Mouse (Mus musculus): ENCODE data around the gene Galnt10.

Gene Galnt10

DNA sequence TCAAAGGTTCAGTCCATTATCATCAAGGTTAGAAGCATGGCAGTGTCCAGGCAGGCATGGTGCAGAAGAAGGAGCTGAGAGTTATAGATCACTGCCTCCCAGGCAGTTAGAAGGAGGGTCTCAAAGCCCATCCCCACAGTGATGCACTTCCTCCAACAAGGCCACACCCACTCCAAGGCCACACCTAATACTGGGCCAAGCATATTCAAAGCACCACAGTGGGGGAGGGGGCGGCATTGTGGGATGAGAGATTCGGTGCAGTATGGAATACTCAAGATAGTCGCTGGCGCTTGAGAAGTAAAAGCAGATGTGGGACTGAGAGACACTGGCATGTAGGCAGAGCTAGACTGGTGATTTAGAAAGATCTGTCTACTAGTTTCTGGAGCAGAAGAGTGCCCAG lies 14.9 kb downstream of the Galnt10 start:
- no peak for DNase-seq (ENCODE audit: low spot score)

DNA sequence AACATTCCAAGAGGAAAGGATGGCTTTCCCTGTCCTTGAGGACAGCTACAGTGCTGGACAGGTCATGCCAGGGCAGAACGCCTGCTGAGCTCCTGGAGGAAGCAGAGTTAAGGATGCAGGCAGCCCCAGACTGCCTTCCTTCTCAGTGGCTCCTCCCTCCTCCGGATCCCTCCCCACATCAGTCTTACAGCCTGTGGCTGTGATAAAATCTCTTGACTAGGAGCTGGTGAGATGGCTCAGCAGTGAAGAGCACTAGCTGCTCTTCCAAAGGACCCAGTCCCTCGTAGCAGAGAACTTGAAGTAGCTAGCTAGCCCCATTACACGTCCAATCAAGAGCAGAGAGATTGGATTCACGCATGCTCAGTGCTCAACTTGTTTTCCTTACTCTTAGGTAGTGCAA lies 15.6 kb downstream of the Galnt10 start:
- no peak for DNase-seq (ENCODE audit: low spot score)

DNA sequence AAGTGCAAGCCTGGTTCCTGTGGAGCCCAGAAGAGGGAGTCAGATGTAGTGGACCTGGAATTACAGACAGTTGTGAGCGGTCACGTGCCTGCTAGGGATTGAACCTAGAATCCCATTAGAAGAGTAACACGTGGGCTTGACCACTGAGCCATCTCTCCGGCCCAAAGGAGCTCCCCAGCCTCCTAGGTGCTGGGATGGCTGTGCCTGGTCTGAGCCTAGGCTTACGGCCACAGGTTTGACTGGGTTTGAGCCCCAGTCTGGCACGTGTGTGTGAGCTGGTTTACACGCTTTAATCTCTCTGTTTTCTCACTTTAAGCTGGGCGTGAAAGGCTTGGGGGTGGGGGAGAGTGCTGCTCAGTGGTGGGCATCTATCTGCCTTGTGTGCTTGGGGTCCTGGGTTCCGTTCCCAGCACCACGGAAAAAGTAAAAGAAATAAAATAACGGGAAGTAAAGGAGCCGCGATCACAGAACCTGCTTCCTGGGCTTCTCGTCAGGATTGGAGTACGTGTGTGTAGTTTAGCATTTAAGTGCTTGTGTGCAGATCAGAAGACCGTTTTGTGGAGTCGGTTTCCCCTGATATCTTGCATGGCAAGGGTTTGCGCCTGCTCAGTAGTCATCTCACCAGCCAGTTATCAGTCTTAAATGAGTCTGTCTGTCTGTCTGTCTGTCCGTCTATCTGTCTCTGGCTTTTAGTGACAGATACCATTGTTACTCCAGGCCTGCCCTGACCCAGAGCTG lies 16.4 kb downstream of the Galnt10 start:
- DNase-seq (ENCODE audit: low spot score) = no peak

DNA sequence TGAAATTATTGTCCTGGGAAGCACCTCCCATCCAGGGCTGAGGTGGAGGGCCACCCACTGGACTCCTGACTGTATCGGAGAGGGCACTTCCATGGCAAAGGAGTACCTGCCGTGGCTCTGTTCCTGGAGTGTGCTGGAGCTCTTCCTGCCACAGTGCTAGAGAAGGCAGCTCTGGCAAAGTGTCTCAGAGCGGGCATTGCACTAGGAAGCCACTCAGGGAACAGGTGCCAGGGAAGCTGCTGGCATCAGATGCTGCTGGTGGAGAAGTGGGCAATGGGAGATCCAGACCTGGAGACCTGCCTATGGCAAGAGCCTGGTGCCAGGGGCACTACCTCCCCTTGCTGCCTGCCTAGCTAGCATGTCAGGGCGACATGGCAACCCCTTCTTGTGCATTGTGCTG lies 17.0 kb downstream of the Galnt10 start:
- no peak for DNase-seq (ENCODE audit: low spot score)

DNA sequence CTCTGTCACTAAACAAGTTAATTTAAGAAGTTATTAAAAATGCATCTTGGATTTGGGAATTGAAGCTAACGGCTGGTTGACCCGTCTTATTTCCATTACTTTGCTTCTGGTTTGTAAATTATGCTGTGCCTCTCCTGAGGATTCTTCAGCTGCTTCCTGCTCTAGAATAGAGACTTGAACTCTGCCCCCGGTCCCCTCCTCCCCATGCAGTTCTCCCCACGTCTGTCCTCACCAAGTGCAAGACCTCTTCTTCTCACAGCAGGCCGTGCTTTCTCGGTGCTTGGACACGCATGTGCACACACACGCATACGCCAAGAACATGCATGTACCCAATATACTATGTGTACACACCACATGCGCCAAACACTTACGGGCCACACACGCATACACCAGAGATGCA lies 18.0 kb downstream of the Galnt10 start:
- no peak for DNase-seq (ENCODE audit: low spot score)

DNA sequence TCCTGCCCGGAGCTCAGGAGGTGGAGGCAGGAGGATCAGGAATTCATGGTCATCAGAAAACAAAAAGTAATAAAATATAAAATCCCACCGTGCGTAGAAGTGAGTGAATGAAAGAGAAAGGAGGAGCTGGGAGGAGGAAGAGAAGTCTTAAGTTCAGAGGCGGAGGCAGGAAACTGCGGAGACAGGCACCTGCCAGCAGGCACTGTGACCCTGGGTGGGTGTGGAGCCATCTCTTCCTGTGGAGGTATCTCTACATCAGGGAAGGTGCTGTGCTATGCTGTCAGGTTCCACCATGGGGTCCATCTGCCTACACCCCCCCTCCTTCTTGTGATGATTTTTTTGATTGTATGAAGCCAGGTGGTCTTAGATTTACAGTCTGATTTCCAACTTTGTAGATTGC lies 19.5 kb downstream of the Galnt10 start:
- DNase-seq (ENCODE audit: low spot score) = no peak

DNA sequence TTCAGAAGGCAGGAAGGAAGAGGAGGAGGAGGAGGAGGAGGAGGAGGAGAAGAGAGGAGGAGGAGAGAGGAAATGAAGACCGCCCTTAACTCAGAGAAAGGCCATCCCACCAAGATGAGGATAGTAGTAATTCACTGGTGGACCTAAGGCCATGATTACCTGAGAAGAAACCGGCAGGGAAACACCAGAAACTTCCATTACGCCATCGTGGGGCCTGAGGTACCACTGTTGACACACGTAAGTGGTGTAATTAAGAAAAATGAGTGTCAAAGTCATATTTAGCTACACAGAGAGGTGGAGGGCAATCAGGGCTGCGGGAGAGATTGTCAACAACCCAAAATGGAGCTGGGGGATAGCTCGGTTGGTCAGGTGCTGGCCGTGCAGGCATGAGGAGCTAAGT lies 23.0 kb downstream of the Galnt10 start:
- no peak for DNase-seq (ENCODE audit: low spot score)

DNA sequence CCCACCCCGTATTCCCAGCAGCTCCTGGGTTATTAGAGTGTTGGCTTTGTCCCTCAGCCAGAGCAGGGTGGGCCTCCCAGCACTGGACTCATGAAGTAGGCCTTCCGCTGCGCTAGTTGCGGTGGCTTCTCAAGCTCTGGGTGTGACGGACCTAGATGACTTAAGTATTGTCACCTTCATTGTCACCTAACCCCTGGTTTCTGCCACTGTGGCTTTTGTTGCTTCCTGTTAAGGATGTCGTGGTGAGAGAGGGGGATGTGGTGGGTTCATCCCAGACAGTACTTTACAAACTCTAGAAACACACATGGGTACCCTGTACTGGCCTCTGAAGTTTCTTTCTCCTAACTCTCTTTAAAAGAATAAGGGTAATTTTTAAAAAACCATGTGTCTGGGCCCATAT lies 24.3 kb downstream of the Galnt10 start:
- no peak for DNase-seq (ENCODE audit: low spot score)

DNA sequence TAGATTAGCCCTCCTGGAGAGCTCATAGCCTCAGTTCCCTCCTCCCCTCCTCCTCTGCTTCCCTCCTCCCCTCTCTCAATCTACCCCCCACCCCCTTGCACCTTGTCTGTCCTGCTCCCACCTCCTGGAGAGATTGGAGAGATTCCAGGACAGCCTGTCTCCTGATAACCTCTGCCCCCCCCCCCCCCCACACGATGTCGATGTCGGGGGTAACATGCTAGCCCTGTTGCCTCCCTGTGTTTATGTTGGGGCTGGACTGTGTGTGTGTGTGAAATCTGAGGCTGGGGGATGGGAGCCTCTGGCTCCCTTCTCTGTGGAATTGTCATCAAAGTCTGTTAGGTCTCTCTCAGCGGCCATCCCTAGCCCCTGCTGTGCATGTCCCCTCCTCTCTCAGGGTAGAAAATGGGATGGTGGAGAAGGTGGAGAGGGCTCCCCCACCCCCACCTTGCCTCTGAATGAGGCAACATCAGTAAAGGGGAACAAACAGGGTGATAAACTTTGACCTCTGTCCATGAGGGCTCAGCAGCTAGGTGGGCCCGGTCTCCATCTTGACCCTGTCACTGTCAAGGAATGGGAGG lies 26.0 kb downstream of the Galnt10 start:
- no peak for DNase-seq (ENCODE audit: low spot score)

DNA sequence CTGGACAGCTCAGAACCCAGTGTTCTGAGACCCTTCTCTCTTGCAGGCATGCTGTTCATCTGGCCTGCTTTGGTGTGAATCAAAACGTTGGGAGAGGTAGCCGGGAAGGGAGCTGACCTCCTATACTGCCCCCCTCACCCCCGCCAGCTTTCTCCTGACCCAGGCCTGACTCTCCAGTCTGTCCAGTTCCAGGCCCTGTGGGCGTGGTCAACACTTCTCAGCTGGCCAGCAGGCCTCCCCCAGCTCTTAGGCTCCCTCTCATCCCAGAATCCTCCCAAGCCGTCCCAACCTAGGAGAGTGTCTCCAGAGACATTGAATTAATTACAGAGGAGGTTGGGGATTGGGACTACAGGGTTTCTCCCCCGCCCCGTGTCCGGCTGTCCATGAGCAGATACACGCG lies 26.6 kb downstream of the Galnt10 start:
- DNase-seq (ENCODE audit: low spot score) = no peak

DNA sequence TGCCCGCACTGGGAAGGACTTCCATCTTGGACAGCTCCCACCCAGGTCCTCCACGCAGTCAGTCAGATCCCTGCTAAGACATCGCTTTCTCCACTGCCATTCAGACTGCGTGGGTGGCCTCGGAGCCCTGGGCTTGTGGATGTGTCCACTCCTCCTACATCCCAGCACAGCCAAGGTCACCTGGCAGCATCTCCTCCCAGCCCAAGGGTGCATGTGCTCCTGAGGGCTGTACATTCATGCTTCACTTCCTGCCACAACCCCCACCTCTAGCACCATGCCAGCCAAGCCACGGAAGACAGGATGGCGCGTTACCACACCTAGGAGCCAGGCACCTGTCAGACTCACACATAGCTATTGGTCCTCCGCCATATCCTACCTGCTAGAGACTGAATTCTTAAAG lies 27.8 kb downstream of the Galnt10 start:
- DNase-seq (ENCODE audit: low spot score) = no peak

DNA sequence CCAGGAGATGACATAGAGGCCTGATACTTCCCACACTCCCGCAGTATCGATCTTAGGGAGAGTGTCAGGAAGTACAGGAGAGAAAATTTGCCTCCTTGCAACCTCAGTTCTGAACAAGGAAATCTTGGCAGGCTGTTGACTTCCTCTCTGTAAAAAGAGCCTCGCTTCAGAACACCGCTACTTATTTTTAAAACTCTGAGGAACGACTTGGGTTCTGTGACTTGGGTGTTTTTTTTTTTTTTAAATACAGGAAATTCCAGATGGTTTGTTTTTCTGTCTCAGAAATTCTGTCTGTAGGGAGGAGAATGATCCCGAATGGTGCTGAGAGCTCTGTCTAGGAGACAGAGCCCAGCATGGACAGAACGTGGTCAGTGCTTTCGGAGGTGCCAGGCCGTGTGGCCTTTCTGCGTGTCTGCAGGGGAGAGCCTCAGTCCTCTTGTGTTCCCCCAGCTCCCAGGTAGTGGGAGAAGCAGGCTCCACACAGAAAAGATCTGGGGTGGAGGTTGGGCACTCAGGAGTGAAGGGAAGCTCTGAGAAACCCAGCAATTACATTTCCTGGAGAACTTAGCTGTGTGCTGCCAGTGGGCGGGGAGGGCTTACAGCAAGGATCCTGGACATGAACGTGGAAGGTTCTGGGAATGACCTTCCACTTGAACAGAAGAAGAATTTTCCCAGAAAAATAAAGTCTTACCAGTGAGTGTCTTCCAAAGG lies 28.9 kb downstream of the Galnt10 start:
- peak; percentile 34 for DNase-seq (ENCODE audit: low spot score)

DNA sequence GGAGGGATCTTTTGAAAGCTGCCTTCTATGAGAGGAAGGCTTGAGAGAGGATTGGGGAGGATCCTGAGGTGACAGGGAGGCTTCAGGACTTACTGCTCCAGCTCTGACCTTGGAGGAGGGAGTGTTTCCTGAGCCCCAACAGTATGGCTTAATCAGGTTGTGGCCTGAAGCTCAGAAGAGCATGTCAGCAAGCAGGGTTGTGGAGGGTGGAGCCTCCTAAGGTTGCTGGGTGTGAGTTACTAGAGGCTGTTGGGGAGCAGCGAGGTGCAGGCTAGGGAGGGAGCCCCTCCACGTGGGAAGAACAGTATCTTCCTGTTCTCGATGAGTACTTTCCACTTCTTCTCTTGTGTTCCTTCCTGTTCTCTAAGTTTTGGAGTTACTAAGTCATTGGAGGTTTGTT lies 32.0 kb downstream of the Galnt10 start:
- no peak for DNase-seq (ENCODE audit: low spot score)

DNA sequence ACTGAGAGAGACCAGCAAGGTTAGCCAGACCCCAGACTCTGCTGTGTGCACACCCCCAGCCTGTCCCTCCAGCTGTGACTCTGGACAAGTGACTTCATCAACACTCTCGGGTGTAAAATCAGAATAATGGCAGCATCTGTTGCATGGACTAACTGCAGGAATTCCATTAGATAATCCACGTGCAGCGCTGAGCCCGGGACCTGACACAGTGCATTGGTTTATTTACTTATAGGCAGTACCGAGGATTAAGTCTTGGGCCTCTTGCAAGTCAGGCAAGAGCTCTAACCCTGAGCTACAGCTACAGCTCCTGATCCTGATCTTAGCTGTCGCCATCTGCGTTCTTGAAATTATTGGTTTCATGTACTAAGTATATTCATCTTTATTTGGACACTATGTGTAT lies 37.3 kb downstream of the Galnt10 start:
- DNase-seq (ENCODE audit: low spot score) = no peak

DNA sequence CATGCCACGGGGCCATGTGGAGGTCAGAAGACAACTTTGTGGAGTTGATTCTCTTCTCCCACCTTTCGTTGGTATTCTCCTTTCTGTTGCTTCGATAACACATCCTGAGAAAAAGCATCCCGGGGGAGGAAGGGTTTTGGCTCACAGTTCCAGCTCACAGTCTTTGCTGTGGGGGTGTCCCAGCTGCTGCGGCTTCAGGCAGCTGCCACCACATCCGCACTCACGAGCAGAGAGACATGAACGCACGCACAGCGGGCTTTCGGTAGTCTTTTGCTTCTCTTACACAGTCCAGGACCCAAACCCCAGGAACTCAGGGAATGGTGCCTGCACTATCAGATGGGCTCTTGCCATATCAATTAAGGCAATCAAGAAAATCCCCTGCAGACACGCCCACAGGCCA lies 37.9 kb downstream of the Galnt10 start:
- DNase-seq (ENCODE audit: low spot score) = no peak

DNA sequence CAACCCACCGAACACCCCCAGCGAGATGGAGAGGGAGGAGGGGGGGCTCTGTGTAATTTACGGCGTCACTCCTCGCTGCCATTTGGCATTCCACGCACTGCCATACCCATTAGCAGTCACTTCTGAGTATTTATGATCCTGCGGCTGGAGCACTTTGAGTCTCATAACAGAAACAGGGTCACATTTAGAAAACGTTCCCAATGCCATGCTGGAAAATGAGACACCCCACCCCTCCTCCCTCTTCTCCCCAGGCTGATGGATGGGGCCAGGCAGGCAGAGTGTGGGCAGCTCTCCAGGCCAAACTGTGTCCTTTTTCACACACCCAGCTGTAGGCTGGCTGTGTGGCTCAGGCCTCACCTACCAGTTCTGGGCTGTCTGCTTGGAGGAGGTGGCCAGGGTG lies 38.7 kb downstream of the Galnt10 start:
- no peak for DNase-seq (ENCODE audit: low spot score)

DNA sequence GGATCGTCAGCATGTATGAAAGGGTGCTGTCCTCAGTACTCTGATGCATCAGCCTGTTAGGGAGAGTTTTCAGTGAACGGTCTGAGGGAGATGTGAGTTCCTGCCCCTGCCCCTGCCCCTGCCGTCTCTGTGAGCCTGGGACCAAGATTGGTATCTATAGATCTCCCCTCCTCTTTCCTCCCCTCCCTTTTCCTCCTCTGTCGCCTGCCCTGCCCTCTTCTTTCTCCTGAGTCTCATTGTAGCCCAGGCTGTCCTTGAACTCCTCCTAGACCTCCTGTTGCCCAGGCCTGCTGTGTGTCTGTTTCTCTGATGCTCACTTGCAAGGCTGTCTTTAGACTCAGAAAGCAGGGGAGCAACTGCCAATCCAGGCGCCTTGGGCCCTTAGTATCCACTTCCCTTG lies 39.6 kb downstream of the Galnt10 start:
- DNase-seq (ENCODE audit: low spot score) = no peak

DNA sequence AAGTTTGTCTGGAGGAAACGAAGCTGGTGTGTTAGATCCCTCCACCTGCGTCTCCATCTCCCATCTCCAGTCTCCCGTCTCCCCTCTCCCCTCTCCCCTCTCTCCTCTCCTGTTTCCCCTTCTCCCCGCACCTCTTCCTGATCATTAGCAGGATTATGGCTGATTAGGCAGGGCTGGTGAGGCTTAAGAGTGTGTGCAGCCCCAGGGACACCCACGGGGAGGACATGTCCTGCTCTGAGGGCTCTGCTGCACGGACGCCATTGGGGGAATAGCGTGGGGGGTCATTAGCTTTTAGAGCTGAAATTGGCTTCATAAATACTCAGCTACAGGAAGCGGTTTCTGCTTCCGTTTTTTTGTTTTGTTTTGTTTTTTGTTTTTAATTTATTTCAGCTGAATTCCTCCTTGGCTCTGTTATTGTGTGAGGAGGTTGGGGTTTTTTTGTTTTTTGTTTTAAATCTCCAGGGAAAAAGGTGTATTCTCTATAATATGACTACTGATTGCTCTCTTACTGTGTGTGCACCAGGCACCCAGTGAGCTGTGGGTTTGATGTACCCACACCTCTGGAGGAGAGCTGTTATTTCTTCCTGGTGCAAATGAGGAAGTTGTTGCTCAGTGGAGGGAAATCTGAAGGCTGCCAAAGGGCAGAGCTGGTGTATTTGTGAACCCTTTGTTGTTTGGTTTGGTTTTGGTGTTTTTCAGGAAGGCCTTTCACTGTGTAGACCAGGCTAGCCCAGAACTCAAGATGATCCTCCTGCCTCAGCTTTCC lies 40.6 kb downstream of the Galnt10 start:
- DNase-seq (ENCODE audit: low spot score) = no peak

DNA sequence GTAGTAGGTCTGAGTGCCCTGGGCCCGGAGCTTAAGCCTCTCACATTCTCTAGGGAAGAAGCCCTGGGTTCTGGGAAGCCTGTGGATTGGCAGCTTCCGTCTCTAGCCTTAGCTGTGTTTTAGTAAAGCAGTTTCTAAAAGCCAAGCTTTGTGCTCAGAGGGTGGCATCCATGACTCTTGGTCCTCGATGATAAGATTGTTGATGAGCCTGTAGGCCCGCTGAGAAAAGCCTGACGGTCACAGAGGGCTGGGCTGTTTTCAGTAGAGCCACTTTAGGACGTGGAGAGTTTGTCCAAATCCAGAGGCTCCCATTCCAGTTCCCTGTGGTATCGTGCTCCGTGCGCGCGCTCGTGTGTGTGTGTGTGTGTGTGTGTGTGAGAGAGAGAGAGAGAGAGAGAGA lies 41.6 kb downstream of the Galnt10 start:
- DNase-seq (ENCODE audit: low spot score) = no peak

DNA sequence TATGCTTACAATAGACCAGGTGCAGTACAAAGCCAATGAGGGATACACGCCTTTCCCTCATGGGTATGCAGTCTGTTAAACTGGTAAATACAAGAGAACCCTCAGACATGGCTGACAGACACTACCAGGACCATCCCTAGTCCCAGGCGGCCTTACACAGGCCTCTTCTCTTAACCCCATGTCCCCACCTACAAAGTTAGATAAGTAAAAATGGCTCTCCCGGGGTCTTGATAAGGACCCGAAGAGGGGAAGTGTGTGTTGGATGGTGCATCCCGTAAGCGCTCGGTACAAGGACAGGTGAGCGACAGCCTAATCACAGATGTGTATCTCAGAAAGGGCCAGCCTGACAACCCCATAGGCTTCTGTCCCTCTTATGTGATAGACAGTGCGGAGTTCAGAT lies 42.0 kb downstream of the Galnt10 start:
- no peak for DNase-seq (ENCODE audit: low spot score)

DNA sequence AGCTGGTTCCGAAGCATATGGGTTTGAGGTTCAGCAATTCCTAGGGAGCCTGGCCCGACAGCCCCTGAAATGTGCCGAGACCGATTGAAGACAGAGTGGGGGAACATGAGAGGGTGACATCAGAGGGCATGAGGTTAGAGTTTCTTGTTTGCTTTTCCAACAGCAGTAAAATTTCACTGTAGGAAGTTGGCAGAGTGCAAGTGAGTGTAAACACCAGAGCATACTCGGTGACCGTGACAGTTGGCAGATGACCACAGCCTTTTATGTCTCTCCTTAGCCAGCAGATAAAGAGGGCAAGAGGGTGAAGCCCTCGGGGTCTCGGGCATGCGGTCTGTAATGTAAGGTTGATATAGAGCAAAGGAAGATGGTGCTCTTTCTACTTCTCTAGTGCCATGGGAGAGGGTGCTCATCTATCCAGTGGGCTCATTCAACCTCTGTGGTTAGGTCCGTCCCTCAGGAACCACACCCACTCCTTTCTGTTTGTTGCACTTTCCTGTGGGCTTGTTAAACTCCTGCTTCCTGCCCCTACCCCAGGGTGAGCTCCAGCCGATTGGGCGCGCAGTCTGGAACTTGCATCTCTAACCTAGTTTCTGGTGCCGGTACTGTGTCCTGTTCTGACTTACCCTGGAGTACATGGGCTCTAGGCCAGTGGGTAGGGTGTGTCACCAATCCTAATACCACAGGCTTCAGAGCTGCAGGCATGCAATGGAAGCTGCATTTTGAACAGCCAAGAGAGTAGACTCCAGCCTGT lies 43.1 kb downstream of the Galnt10 start:
- DNase-seq (ENCODE audit: low spot score) = peak; percentile 16

DNA sequence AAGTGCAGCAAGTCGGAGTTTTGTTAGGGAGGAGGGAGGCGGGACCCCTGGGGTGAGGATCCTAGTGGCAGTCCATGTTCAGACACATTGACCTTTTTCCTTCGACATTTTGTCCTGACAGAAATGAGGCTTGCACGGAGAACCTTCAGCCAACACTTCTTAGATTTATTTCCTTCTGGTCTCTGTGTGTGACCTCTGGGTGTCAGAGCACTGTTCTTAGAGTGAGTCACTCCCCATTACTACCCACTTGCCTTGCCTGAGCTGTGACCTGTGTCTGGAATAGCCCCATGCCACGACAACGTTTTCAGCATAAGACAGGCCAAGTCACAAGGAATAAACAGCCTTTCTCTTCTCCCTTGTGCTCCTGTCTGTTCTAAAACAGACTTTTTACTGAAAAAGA lies 44.6 kb downstream of the Galnt10 start:
- DNase-seq (ENCODE audit: low spot score) = peak; percentile 11
